Mouse (Mus musculus): ENCODE results near the gene Cttn. TPM values are rescaled to one million over a fixed set of nuclear protein-coding genes. Genes with fewer than 3 reads are reported as not detected.

Gene Cttn
- polyA plus RNA-seq, 1 experiment from 2014 or later = 14.8 TPM

GRCm38 (mm10) chr7:144469908-144470544 is 783 bp downstream of the Cttn start:
- Histone ChIP-seq H3K27ac (no peak overlapping the region), H3K4me3 (ENCODE audit: inconsistent target) (no peak overlapping the region), H3K79me2 (ENCODE audit: inconsistent target) (no peaks in the 10 kb centered on the region), H3K36me3 (ENCODE audit: inconsistent target) (no peaks in the 10 kb centered on the region)
- 28% methylated on average over 25 of the region's 31 CpGs for WGBS (ENCODE audit: missing documents)

- H3K79me2 ChIP-seq (ENCODE audit: inconsistent target) = no peaks in the 10 kb centered on the region
- H3K4me3 ChIP-seq (ENCODE audit: inconsistent target) = no peak overlapping the region
- WGBS (ENCODE audit: missing documents) = 64% methylated on average over 4 of the region's 4 CpGs
- H3K27ac ChIP-seq = no peak overlapping the region
- no peaks in the 10 kb centered on the region for H3K36me3 ChIP-seq (ENCODE audit: inconsistent target)
Measured at GRCm38 (mm10) chr7:144469181-144469641, 1.6 kb downstream of the Cttn start.

- Histone ChIP-seq H3K27ac (no peak overlapping the region), H3K36me3 (ENCODE audit: inconsistent target) (no peaks in the 10 kb centered on the region), H3K79me2 (ENCODE audit: inconsistent target) (no peaks in the 10 kb centered on the region), H3K4me3 (ENCODE audit: inconsistent target) (no peak overlapping the region)
- whole genome bisulfite sequencing (ENCODE audit: missing documents) = 95% methylated on average over 5 of the region's 5 CpGs
Measured at GRCm38 (mm10) chr7:144468741-144469140, 2.1 kb downstream of the Cttn start.

- Histone ChIP-seq H3K4me3 (ENCODE audit: inconsistent target) (no peak overlapping the region), H3K79me2 (ENCODE audit: inconsistent target) (no peaks in the 10 kb centered on the region), H3K27ac (no peak overlapping the region), H3K36me3 (ENCODE audit: inconsistent target) (no peaks in the 10 kb centered on the region)
- WGBS (ENCODE audit: missing documents) = 90% methylated on average over 4 of the region's 7 CpGs
Measured at GRCm38 (mm10) chr7:144462577-144462976, 8.2 kb downstream of the Cttn start.

GRCm38 (mm10) chr7:144461246-144461902 is 9.4 kb downstream of the Cttn start:
- 92% methylated on average over 6 of the region's 6 CpGs for WGBS (ENCODE audit: missing documents)
- no peak overlapping the region for H3K4me3 ChIP-seq (ENCODE audit: inconsistent target)
- H3K79me2 ChIP-seq (ENCODE audit: inconsistent target) = no peaks in the 10 kb centered on the region
- no peaks in the 10 kb centered on the region for H3K36me3 ChIP-seq (ENCODE audit: inconsistent target)
- no peak overlapping the region for H3K27ac ChIP-seq

- H3K36me3 ChIP-seq (ENCODE audit: inconsistent target) = no peaks in the 10 kb centered on the region
- no peak overlapping the region for H3K27ac ChIP-seq
- H3K4me3 ChIP-seq (ENCODE audit: inconsistent target) = no peak overlapping the region
- WGBS (ENCODE audit: missing documents) = 92% methylated on average over 1 of the region's 1 CpGs
- no peaks in the 10 kb centered on the region for H3K79me2 ChIP-seq (ENCODE audit: inconsistent target)
Measured at GRCm38 (mm10) chr7:144458881-144459280, 11.9 kb downstream of the Cttn start.

GRCm38 (mm10) chr7:144450661-144451060 is 20.1 kb downstream of the Cttn start:
- Histone ChIP-seq H3K4me3 (ENCODE audit: inconsistent target) (no peak overlapping the region), H3K79me2 (ENCODE audit: inconsistent target) (no peaks in the 10 kb centered on the region), H3K27ac (no peak overlapping the region), H3K36me3 (ENCODE audit: inconsistent target) (no peaks in the 10 kb centered on the region)
- 85% methylated on average over 8 of the region's 9 CpGs for WGBS (ENCODE audit: missing documents)

GRCm38 (mm10) chr7:144449637-144450570 is 20.9 kb downstream of the Cttn start:
- H3K36me3 ChIP-seq (ENCODE audit: inconsistent target) = no peaks in the 10 kb centered on the region
- H3K4me3 ChIP-seq (ENCODE audit: inconsistent target) = no peak overlapping the region
- 81% methylated on average over 13 of the region's 13 CpGs for WGBS (ENCODE audit: missing documents)

GRCm38 (mm10) chr7:144448186-144448585 is 22.6 kb downstream of the Cttn start:
- no peaks in the 10 kb centered on the region for H3K79me2 ChIP-seq (ENCODE audit: inconsistent target)
- H3K27ac ChIP-seq = no peak overlapping the region
- no peak overlapping the region for H3K4me3 ChIP-seq (ENCODE audit: inconsistent target)
- H3K36me3 ChIP-seq (ENCODE audit: inconsistent target) = no peaks in the 10 kb centered on the region
- WGBS (ENCODE audit: missing documents) = 10% methylated on average over 1 of the region's 1 CpGs

More at GRCm38 (mm10) chr7:144449637-144450570, 20.9 kb downstream of the Cttn start:
- H3K79me2 ChIP-seq (ENCODE audit: inconsistent target) = no peaks in the 10 kb centered on the region
- no peak overlapping the region for H3K27ac ChIP-seq

- no peak overlapping the region for H3K27ac ChIP-seq
- H3K36me3 ChIP-seq (ENCODE audit: inconsistent target) = no peaks in the 10 kb centered on the region
- 0% methylated on average over 3 of the region's 3 CpGs for WGBS (ENCODE audit: missing documents)
- no peak overlapping the region for H3K4me3 ChIP-seq (ENCODE audit: inconsistent target)
- H3K79me2 ChIP-seq (ENCODE audit: inconsistent target) = no peaks in the 10 kb centered on the region
Measured at GRCm38 (mm10) chr7:144447146-144447545, 23.7 kb downstream of the Cttn start.

- no peak overlapping the region for H3K4me3 ChIP-seq (ENCODE audit: inconsistent target)
- H3K36me3 ChIP-seq (ENCODE audit: inconsistent target) = no peaks in the 10 kb centered on the region
- WGBS (ENCODE audit: missing documents) = 36% methylated on average over 5 of the region's 7 CpGs
- no peak overlapping the region for H3K27ac ChIP-seq
- H3K79me2 ChIP-seq (ENCODE audit: inconsistent target) = no peaks in the 10 kb centered on the region
Measured at GRCm38 (mm10) chr7:144444788-144445187, 26.0 kb downstream of the Cttn start.

- WGBS (ENCODE audit: missing documents) = 92% methylated on average over 4 of the region's 4 CpGs
- no peaks in the 10 kb centered on the region for H3K36me3 ChIP-seq (ENCODE audit: inconsistent target)
- H3K79me2 ChIP-seq (ENCODE audit: inconsistent target) = no peaks in the 10 kb centered on the region
- no peak overlapping the region for H3K4me3 ChIP-seq (ENCODE audit: inconsistent target)
- H3K27ac ChIP-seq = no peak overlapping the region
Measured at GRCm38 (mm10) chr7:144441976-144442375, 28.8 kb downstream of the Cttn start.

- H3K4me3 ChIP-seq (ENCODE audit: inconsistent target) = no peak overlapping the region
Measured at GRCm38 (mm10) chr7:144441466-144441865, 29.3 kb downstream of the Cttn start.

GRCm38 (mm10) chr7:144438811-144439210 is 32.0 kb downstream of the Cttn start:
- WGBS (ENCODE audit: missing documents) = 97% methylated on average over 7 of the region's 7 CpGs
- no peak overlapping the region for H3K27ac ChIP-seq
- no peaks in the 10 kb centered on the region for H3K79me2 ChIP-seq (ENCODE audit: inconsistent target)
- H3K36me3 ChIP-seq (ENCODE audit: inconsistent target) = no peaks in the 10 kb centered on the region
- H3K4me3 ChIP-seq (ENCODE audit: inconsistent target) = no peak overlapping the region

More at GRCm38 (mm10) chr7:144441466-144441865, 29.3 kb downstream of the Cttn start:
- H3K36me3 ChIP-seq (ENCODE audit: inconsistent target) = no peaks in the 10 kb centered on the region
- 81% methylated on average over 11 of the region's 11 CpGs for WGBS (ENCODE audit: missing documents)
- no peaks in the 10 kb centered on the region for H3K79me2 ChIP-seq (ENCODE audit: inconsistent target)
- no peak overlapping the region for H3K27ac ChIP-seq
